Mouse (Mus musculus) neural tube, embryonic 12.5 days (tissue): ENCODE data around the gene Mrpl42. TPM values are rescaled to one million over a fixed set of nuclear protein-coding genes. Genes with fewer than 3 reads are reported as not detected.

Source experiments
- ATAC-seq: fragments of 200-750 bp; cut with Nextera tagmentation; 2 replicates; pipeline ENCODE4 v1.8.0; 2017; ENCODE audit warnings: low read depth, mild to moderate bottlenecking, moderate TSS enrichment, moderate library complexity; ENCODE audit not compliant: low FRiP score
- H3K27ac ChIP-seq: fragments of 300-500 bp; sonication (generic); 2 replicates; pipeline ENCODE4 v1.5.1; 2016
- H3K27me3 ChIP-seq: fragments of 300-500 bp; sonication (generic); replicated peaks from 2 replicates; pipeline ENCODE4 v1.6.1; 2016; ENCODE audit warnings: mild to moderate bottlenecking
- H3K36me3 ChIP-seq: fragments of 300-500 bp; sonication (generic); 2 replicates; pipeline ENCODE4 v1.6.1; 2016; ENCODE audit warnings: mild to moderate bottlenecking
- H3K4me1 ChIP-seq: fragments of 300-500 bp; sonication (generic); 2 replicates; pipeline ENCODE4 v1.6.1; 2016
- H3K4me2 ChIP-seq: fragments of 300-500 bp; sonication (generic); replicated peaks from 2 replicates; pipeline ENCODE4 v1.6.1; 2016; ENCODE audit warnings: mild to moderate bottlenecking
- H3K4me3 ChIP-seq: fragments of 300-500 bp; sonication (generic); 2 replicates; pipeline ENCODE4 v1.5.1; 2016
- H3K9ac ChIP-seq: fragments of 300-500 bp; sonication (generic); 2 replicates; pipeline ENCODE4 v1.6.1; 2016; ENCODE audit warnings: mild to moderate bottlenecking
- H3K9me3 ChIP-seq: fragments of 300-500 bp; sonication (generic); 2 replicates; pipeline ENCODE4 v1.6.1; 2016; ENCODE audit warnings: mild to moderate bottlenecking
- WGBS: fragments of 180-500 bp; shearing (Covaris S2); methylation state at CpG from one replicate; pipeline ENCODE4 v1.1.7; 2016; 5-methylcytosine and 5-hydroxymethylcytosine counted together
- polyA plus RNA-seq: library from polyadenylated mRNA; unstranded; fragments of >200 nt; fragmentation: Nextera tagmentation; extraction: Ambion mirVana; gene quantifications from 2 replicates; pipeline ENCODE4 v1.2.1, GENCODE M21; 2016

The Mrpl42 gene
- polyA plus RNA-seq, 1 experiment from 2014 or later, result 262 TPM

GRCm38 (mm10) chr10:95447954-95448353, 53.8 kb downstream of the Mrpl42 start:
- no peak for ATAC-seq
- WGBS, result 94% methylated on average over 16 of the region's 16 CpGs
- no peaks in the 10 kb centered on the region for H3K4me1 ChIP-seq

GRCm38 (mm10) chr10:95445104-95446056, 56.4 kb downstream of the Mrpl42 start:
- no peak overlapping the region for H3K4me2 ChIP-seq
- no peaks in the 10 kb centered on the region for H3K36me3 ChIP-seq
- no peak for ATAC-seq
- no peak overlapping the region for H3K9ac ChIP-seq
- WGBS, result 80% methylated on average over 18 of the region's 18 CpGs
- H3K9me3 ChIP-seq, result no peaks in the 10 kb centered on the region
- no peak overlapping the region for H3K4me3 ChIP-seq
- H3K27ac ChIP-seq, result no peak overlapping the region
- H3K27me3 ChIP-seq, result no peaks in the 10 kb centered on the region
- no peaks in the 10 kb centered on the region for H3K4me1 ChIP-seq

More at GRCm38 (mm10) chr10:95447954-95448353, 53.8 kb downstream of the Mrpl42 start:
- Histone ChIP-seq H3K27ac (no peak overlapping the region), H3K9me3 (no peaks in the 10 kb centered on the region), H3K9ac (no peak overlapping the region), H3K36me3 (no peaks in the 10 kb centered on the region), H3K4me3 (no peak overlapping the region), H3K27me3 (no peaks in the 10 kb centered on the region), H3K4me2 (no peak overlapping the region)

- no peaks in the 10 kb centered on the region for H3K4me1 ChIP-seq
- no peak overlapping the region for H3K4me2 ChIP-seq
- ATAC-seq, result no peak
- no peak overlapping the region for H3K9ac ChIP-seq
- 79% methylated on average over 4 of the region's 4 CpGs for WGBS
- no peaks in the 10 kb centered on the region for H3K36me3 ChIP-seq
- H3K27me3 ChIP-seq, result no peaks in the 10 kb centered on the region
- no peak overlapping the region for H3K27ac ChIP-seq
- no peaks in the 10 kb centered on the region for H3K9me3 ChIP-seq
- H3K4me3 ChIP-seq, result no peak overlapping the region
Measured at GRCm38 (mm10) chr10:95442334-95442733, 59.4 kb downstream of the Mrpl42 start.

- Histone ChIP-seq H3K36me3 (no peaks in the 10 kb centered on the region), H3K9me3 (no peaks in the 10 kb centered on the region), H3K27me3 (no peaks in the 10 kb centered on the region), H3K4me1 (no peaks in the 10 kb centered on the region), H3K9ac (no peak overlapping the region), H3K27ac (no peak overlapping the region), H3K4me2 (no peak overlapping the region), H3K4me3 (no peak overlapping the region)
- no peak for ATAC-seq
- WGBS, result 58% methylated on average over 2 of the region's 2 CpGs
Measured at GRCm38 (mm10) chr10:95440566-95440965, 61.2 kb downstream of the Mrpl42 start.

- Histone ChIP-seq H3K9ac (no peak overlapping the region), H3K4me2 (no peak overlapping the region), H3K36me3 (no peaks in the 10 kb centered on the region), H3K9me3 (no peaks in the 10 kb centered on the region), H3K27me3 (no peaks in the 10 kb centered on the region), H3K27ac (no peak overlapping the region), H3K4me3 (no peak overlapping the region), H3K4me1 (no peaks in the 10 kb centered on the region)
- ATAC-seq, result no peak
- 91% methylated on average over 10 of the region's 10 CpGs for WGBS
Measured at GRCm38 (mm10) chr10:95439718-95440339, 61.9 kb downstream of the Mrpl42 start.

GRCm38 (mm10) chr10:95438941-95439340, 62.8 kb downstream of the Mrpl42 start:
- no peak overlapping the region for H3K4me2 ChIP-seq
- H3K27me3 ChIP-seq, result no peaks in the 10 kb centered on the region
- H3K27ac ChIP-seq, result no peak overlapping the region
- no peaks in the 10 kb centered on the region for H3K4me1 ChIP-seq
- no peak overlapping the region for H3K4me3 ChIP-seq
- H3K36me3 ChIP-seq, result no peaks in the 10 kb centered on the region
- WGBS, result 81% methylated on average over 11 of the region's 11 CpGs
- no peak for ATAC-seq
- H3K9me3 ChIP-seq, result no peaks in the 10 kb centered on the region
- no peak overlapping the region for H3K9ac ChIP-seq

Other genes starting within 250 kb of the Mrpl42 start
- 12.4 and 14.4 TPM in 2 replicates for gene Cradd, start 177.8 kb downstream of the Mrpl42 start, polyA plus RNA-seq
- 97.8 and 97.9 TPM in 2 replicates for gene Socs2, start 84.8 kb downstream of the Mrpl42 start, polyA plus RNA-seq
- gene Ube2n, start 13.2 kb upstream of the Mrpl42 start, polyA plus RNA-seq, result 399 and 408 TPM in 2 replicates
- 120 and 130 TPM in 2 replicates for gene Nudt4, start 62.2 kb upstream of the Mrpl42 start, polyA plus RNA-seq
- gene Anapc15-ps, start 171.5 kb upstream of the Mrpl42 start, polyA plus RNA-seq, result not detected in 2 replicates